ENCODE assay signal across 8 mouse cellular contexts in the genomic region with DNA sequence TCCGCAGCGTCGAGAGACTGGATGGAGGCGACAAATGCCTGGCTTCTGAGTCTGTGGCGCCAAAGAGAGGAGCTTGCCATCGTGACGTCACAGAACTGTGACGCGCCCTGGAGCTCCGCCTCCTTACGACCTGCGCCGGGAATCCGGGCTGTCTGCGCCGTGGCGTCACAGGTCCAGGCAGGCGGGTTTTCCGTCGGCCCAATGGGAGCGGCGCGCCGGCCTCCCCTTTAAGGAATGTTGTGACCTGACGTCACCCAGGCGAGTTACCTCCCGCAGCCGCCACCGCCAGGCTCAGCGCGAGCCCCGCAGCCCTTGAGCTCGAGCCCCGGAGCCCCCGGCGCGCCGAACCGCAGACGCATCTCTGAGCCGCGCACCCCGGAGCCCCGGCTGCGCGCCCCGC. TPM values are rescaled to one million over a fixed set of nuclear protein-coding genes. Genes with fewer than 3 reads are reported as not detected.
DNase-seq lines count a peak whose midpoint lies in the region; ATAC-seq lines count a peak whose summit lies in the region.

A gene (plus strand): TSS at position 103 of the 400 bp plus-strand sequence.

- no peaks in the 10 kb centered on the region for H3K9me3 ChIP-seq in hindbrain, embryonic 13.5 days

- H3K9ac ChIP-seq in hindbrain, embryonic 13.5 days, result peak within 1 kb of the TSS; percentile 95

- H3K27ac ChIP-seq in hindbrain, embryonic 13.5 days, result peak within 1 kb of the TSS; percentile 92

- H3K4me1 ChIP-seq in hindbrain, embryonic 13.5 days (replicated peaks), result peaks cover 11% of the 10 kb centered on the region

- H3K4me2 ChIP-seq in hindbrain, embryonic 13.5 days, result peak within 1 kb of the TSS; percentile 83

- H3K36me3 ChIP-seq in hindbrain, embryonic 13.5 days, result peaks cover 17% of the 10 kb centered on the region

- no peaks in the 10 kb centered on the region for H3K27me3 ChIP-seq in hindbrain, embryonic 13.5 days

- ATAC-seq in hindbrain, embryonic 13.5 days (ENCODE audit: low FRiP score), result peak; percentile 93

- peak; percentile 98 for DNase-seq in NIH3T3 (ENCODE audit: low read depth)
- peak; percentile 99 to 100 for DNase-seq in cerebellum, postnatal 10 days
- peak; percentile 95 to 98 for DNase-seq in frontal cortex, postnatal 14 days (ENCODE audit: low spot score in 2 of 2)
- peak; percentile 97 to 98 for DNase-seq in layer of hippocampus, postnatal 25 days (ENCODE audit: extremely low spot score in 1 of 2, low spot score in 1 of 2)
- DNase-seq in lung, postnatal 25 days (ENCODE audit: low spot score), result peak; percentile 97
- DNase-seq in retina, embryonic 14.5 days (ENCODE audit: low spot score), result peak; percentile 96
- peak; percentile 96 for DNase-seq in thymus, postnatal 4 days

- WGBS in hindbrain, embryonic 13.5 days, result 1% methylated on average over 46 of the region's 47 CpGs

- H3K4me3 ChIP-seq in hindbrain, embryonic 13.5 days, result peak within 1 kb of the TSS; percentile 93

RNA-seq across cellular contexts. Expression of the gene that starts here (rescaled TPM):
- polyA plus RNA-seq in hindbrain, embryonic 13.5 days (2015; fragmentation: Nextera tagmentation; extraction: Ambion mirVana), result 415 and 421 TPM in 2 replicates
- 100 to 1,000 TPM; 252 to 300 TPM for total RNA-seq in layer of hippocampus, postnatal 25 days (2021)

Comparison
In these comparisons a context has a peak if more than half of its experiments do, and no peak if none do; other contexts are left out.
1. Peak in every context shown above with its lines: DNase-seq, ATAC-seq, H3K4me3 ChIP-seq and H3K27ac ChIP-seq.